Mouse (Mus musculus) hindbrain, postnatal 0 days (tissue): Measurements from ENCODE around the gene Thap8. TPM values are rescaled to one million over a fixed set of nuclear protein-coding genes. Genes with fewer than 3 reads are reported as not detected.

Experiments
- ATAC-seq: fragments of 200-750 bp; cut with Nextera tagmentation; 2 replicates; pipeline ENCODE4 v1.8.0; 2017; ENCODE audit warnings: mild to moderate bottlenecking, moderate TSS enrichment, moderate library complexity
- DNase-seq: peaks from one replicate; pipeline ENCODE4 v3.0.0-alpha.2; 2015; ENCODE audit warnings: low spot score
- H3K27ac ChIP-seq: fragments of 300-500 bp; sonication (generic); 2 replicates; pipeline ENCODE4 v1.5.1; 2014; ENCODE audit warnings: mild to moderate bottlenecking
- H3K27me3 ChIP-seq: fragments of 300-500 bp; sonication (generic); 2 replicates; pipeline ENCODE4 v1.6.1; 2014; ENCODE audit warnings: low read length, mixed read lengths; ENCODE audit not compliant: insufficient read depth
- H3K36me3 ChIP-seq: fragments of 300-500 bp; sonication (generic); 2 replicates; pipeline ENCODE4 v1.6.1; 2014; ENCODE audit warnings: low read length, mixed read lengths; ENCODE audit not compliant: insufficient read depth
- H3K4me1 ChIP-seq: fragments of 300-500 bp; sonication (generic); 2 replicates; pipeline ENCODE4 v1.6.1; 2014; ENCODE audit warnings: antibody characterized with exemption, low read length, mixed read lengths; ENCODE audit not compliant: insufficient read depth
- H3K4me2 ChIP-seq: fragments of 300-500 bp; sonication (generic); 2 replicates; pipeline ENCODE4 v1.6.1; 2014; ENCODE audit warnings: low read depth, mild to moderate bottlenecking, low read length, moderate library complexity, mixed read lengths
- H3K4me3 ChIP-seq: fragments of 300-500 bp; sonication (generic); 2 replicates; pipeline ENCODE4 v1.5.1; 2014; ENCODE audit warnings: low read length
- H3K9ac ChIP-seq: fragments of 300-500 bp; sonication (generic); replicated peaks from 2 replicates; pipeline ENCODE4 v1.6.1; 2014; ENCODE audit warnings: mild to moderate bottlenecking, low read length, moderate library complexity, mixed read lengths
- H3K9me3 ChIP-seq: fragments of 300-500 bp; sonication (generic); 2 replicates; pipeline ENCODE4 v1.6.1; 2016; ENCODE audit warnings: low read length, mixed read lengths
- CTCF ChIP-seq: IDR thresholded peaks from 2 replicates; pipeline ENCODE4 v1.5.1; 2016; ENCODE audit warnings: antibody characterized with exemption, control low read depth, low read depth
- WGBS: fragments of 180-500 bp; shearing (Covaris S2); extraction: QIAGEN DNeasy Blood & Tissue Kit; methylation state at CpG from one replicate; pipeline ENCODE4 v1.1.7; 2014; 5-methylcytosine and 5-hydroxymethylcytosine counted together
- polyA plus RNA-seq: library from polyadenylated mRNA; unstranded; fragments of >200 nt; fragmentation: Nextera tagmentation; extraction: Ambion mirVana; gene quantifications from 2 replicates; pipeline ENCODE4 v1.2.1, GENCODE M21; 2015
- total RNA-seq: library from RNA; depleted of rRNA; stranded (reverse); fragments of >200 nt; gene quantifications from 2 replicates; pipeline ENCODE4 v1.2.3, GENCODE M21; 2014

Thap8 gene
- total and polyA plus RNA-seq, 2 experiments from 2014 or later = 0.76 to 1.0 TPM

- DNase-seq (peak; percentile 98), ATAC-seq (peak; percentile 99)
- H3K27me3 ChIP-seq = no peaks in the 10 kb centered on the region
- 5% methylated on average over 27 of the region's 27 CpGs for WGBS
- peaks cover 6% of the 10 kb centered on the region; the same call in 1 of the 2 replicates for H3K4me1 ChIP-seq
- H3K9ac ChIP-seq = peak within 1 kb of the TSS; percentile 63
- H3K9me3 ChIP-seq = no peaks in the 10 kb centered on the region
- H3K27ac ChIP-seq = peak within 1 kb of the TSS; percentile 73
- peak within 1 kb of the TSS; percentile 66 for H3K4me3 ChIP-seq
- H3K36me3 ChIP-seq = peaks cover 27% of the 10 kb centered on the region
- H3K4me2 ChIP-seq = peak within 1 kb of the TSS; percentile 96
- peak; percentile 8; the same call in 1 of the 2 replicates for TF ChIP-seq CTCF
Observed at GRCm38 (mm10) chr7:30308076-30309005, 28.4 kb downstream of the Thap8 start, which contains the start of gene Alkbh6. Gene Alkbh6, plus strand, starts transcription at chr7:30308717.

GRCm38 (mm10) chr7:30309395-30310129 lies 29.7 kb downstream of the Thap8 start:
- ATAC-seq (no peak), DNase-seq (no peak)
- Histone ChIP-seq H3K4me2 (peak overlapping the region; percentile 96), H3K27me3 (no peaks in the 10 kb centered on the region), H3K4me1 (peaks cover 6% of the 10 kb centered on the region; the same call in 1 of the 2 replicates), H3K36me3 (peaks cover 20% of the 10 kb centered on the region), H3K9ac (peak overlapping the region; percentile 63), H3K9me3 (no peaks in the 10 kb centered on the region), H3K27ac (0 out of 2 replicates have a peak overlapping the region, but pooled peaks have one; percentile 33), H3K4me3 (peak overlapping the region; percentile 66)
- TF ChIP-seq CTCF = no peak
- 60% methylated on average over 15 of the region's 15 CpGs for WGBS

- no peaks in the 10 kb centered on the region for H3K27me3 ChIP-seq
- ATAC-seq (no peak), DNase-seq (no peak)
- H3K9ac ChIP-seq = no peak overlapping the region
- TF ChIP-seq CTCF = no peak
- peaks cover 20% of the 10 kb centered on the region for H3K36me3 ChIP-seq
- H3K9me3 ChIP-seq = no peaks in the 10 kb centered on the region
- H3K27ac ChIP-seq = no peak overlapping the region
- peaks cover 6% of the 10 kb centered on the region; the same call in 1 of the 2 replicates for H3K4me1 ChIP-seq
- 89% methylated on average over 12 of the region's 12 CpGs for WGBS
- no peak overlapping the region for H3K4me2 ChIP-seq
- no peak overlapping the region for H3K4me3 ChIP-seq
Observed at GRCm38 (mm10) chr7:30310136-30310535, 30.2 kb downstream of the Thap8 start.

GRCm38 (mm10) chr7:30313666-30314320 lies 33.9 kb downstream of the Thap8 start:
- no peak for ATAC-seq
- Histone ChIP-seq H3K4me2 (no peak overlapping the region), H3K36me3 (no peaks in the 10 kb centered on the region), H3K27ac (no peak overlapping the region), H3K9me3 (no peaks in the 10 kb centered on the region), H3K9ac (no peak overlapping the region), H3K27me3 (no peaks in the 10 kb centered on the region), H3K4me1 (peaks cover 6% of the 10 kb centered on the region; the same call in 1 of the 2 replicates), H3K4me3 (no peak overlapping the region)
- WGBS = 60% methylated on average over 27 of the region's 27 CpGs
- no peak for DNase-seq
- TF ChIP-seq CTCF = no peak

- ATAC-seq = no peak
- H3K4me1 ChIP-seq = no peaks in the 10 kb centered on the region
- no peak for TF ChIP-seq CTCF
- H3K27ac ChIP-seq = no peak within 1 kb of the TSS
- no peaks in the 10 kb centered on the region for H3K27me3 ChIP-seq
- H3K36me3 ChIP-seq = no peaks in the 10 kb centered on the region
- DNase-seq = no peak
- H3K4me2 ChIP-seq = no peak within 1 kb of the TSS
- no peak within 1 kb of the TSS for H3K4me3 ChIP-seq
- no peaks in the 10 kb centered on the region for H3K9me3 ChIP-seq
- no peak within 1 kb of the TSS for H3K9ac ChIP-seq
- 10% methylated on average over 9 of the region's 9 CpGs for WGBS
Observed at GRCm38 (mm10) chr7:30314721-30315155, 34.8 kb downstream of the Thap8 start, which contains the start of gene Syne4. Gene Syne4, plus strand, starts transcription at chr7:30314807.
